Mouse (Mus musculus) kidney, postnatal 36 days (tissue): Measurements from ENCODE around the gene Gm20388.

Experiments
- DNase-seq, 2 experiments: peaks; one replicate each; pipeline ENCODE4 v3.0.0; 2021 to 2022; ENCODE audit warnings: mixed read lengths in 2 of 2

Gm20388 gene

GRCm38 (mm10) chr8:120046258-120047020 is 135.8 kb downstream of the Gm20388 start:
- DNase-seq: peak; percentile 93 to 96

GRCm38 (mm10) chr8:120049949-120050348 is 139.3 kb downstream of the Gm20388 start:
- DNase-seq: no peak

GRCm38 (mm10) chr8:120050376-120050775 is 139.7 kb downstream of the Gm20388 start:
- no peak for DNase-seq

- DNase-seq: peak; percentile 36 to 42
These were observed 140.4 kb downstream of the Gm20388 start for GRCm38 (mm10) chr8:120051006-120051405.

GRCm38 (mm10) chr8:120051908-120052307 is 141.3 kb downstream of the Gm20388 start:
- no peak for DNase-seq

GRCm38 (mm10) chr8:120052318-120052717 is 141.7 kb downstream of the Gm20388 start:
- no peak for DNase-seq

- DNase-seq: no peak
These were observed 144.2 kb downstream of the Gm20388 start for GRCm38 (mm10) chr8:120054833-120055232.

GRCm38 (mm10) chr8:120057078-120057477 is 146.4 kb downstream of the Gm20388 start:
- peak in 1 of 2 experiments; percentile 39 for DNase-seq

- no peak for DNase-seq
These were observed 152.1 kb downstream of the Gm20388 start for GRCm38 (mm10) chr8:120062742-120063141.

GRCm38 (mm10) chr8:120063326-120063725 is 152.7 kb downstream of the Gm20388 start:
- DNase-seq: no peak

GRCm38 (mm10) chr8:120065611-120066010 is 155.0 kb downstream of the Gm20388 start:
- no peak for DNase-seq

GRCm38 (mm10) chr8:120066226-120066625 is 155.6 kb downstream of the Gm20388 start:
- no peak for DNase-seq

GRCm38 (mm10) chr8:120067936-120068668 is 157.5 kb downstream of the Gm20388 start:
- DNase-seq: peak; percentile 83 to 89

GRCm38 (mm10) chr8:120071684-120072083 is 161.0 kb downstream of the Gm20388 start:
- DNase-seq: peak; percentile 86 to 92

- DNase-seq: peak in 1 of 2 experiments; percentile 19
These were observed 161.6 kb downstream of the Gm20388 start for GRCm38 (mm10) chr8:120072259-120072658.

- DNase-seq: peak; percentile 53 to 68
These were observed 162.2 kb downstream of the Gm20388 start for GRCm38 (mm10) chr8:120072827-120073226.

GRCm38 (mm10) chr8:120074516-120074915 is 163.9 kb downstream of the Gm20388 start:
- DNase-seq: peak; percentile 65 to 68

GRCm38 (mm10) chr8:120075347-120075746 is 164.7 kb downstream of the Gm20388 start:
- no peak for DNase-seq

- peak; percentile 81 to 96 for DNase-seq
These were observed 167.4 kb downstream of the Gm20388 start for GRCm38 (mm10) chr8:120078080-120078479.

- DNase-seq: no peak
These were observed 168.7 kb downstream of the Gm20388 start for GRCm38 (mm10) chr8:120079361-120079760.

GRCm38 (mm10) chr8:120083261-120083660 is 172.6 kb downstream of the Gm20388 start:
- no peak for DNase-seq

- no peak for DNase-seq
These were observed 174.1 kb downstream of the Gm20388 start for GRCm38 (mm10) chr8:120084783-120085182.

- no peak for DNase-seq
These were observed 178.9 kb downstream of the Gm20388 start for GRCm38 (mm10) chr8:120089511-120089910.

GRCm38 (mm10) chr8:120091032-120091431 is 180.4 kb downstream of the Gm20388 start:
- DNase-seq: no peak
